Mouse (Mus musculus) gastrocnemius, postnatal 10 days (tissue): ENCODE measurements around the gene Bsx. TPM values are rescaled to one million over a fixed set of nuclear protein-coding genes. Genes with fewer than 3 reads are reported as not detected.
A peak's percentile ranks its signal among the peaks of the same experiment; 100 is the strongest.

Experiments
- DNase-seq: peaks from one replicate; pipeline ENCODE4 v3.0.0; 2021; ENCODE audit warnings: mixed read lengths
- long read RNA-seq, 2 experiments: library from polyadenylated mRNA; stranded (forward); transcript quantifications; one replicate each; pipeline ENCODE4 v2.0.0; 2021
- total RNA-seq, 2 experiments: library from RNA; stranded (reverse); gene quantifications; 2 replicates each; pipeline ENCODE4 v1.2.3; 2021

Bsx gene
- total RNA-seq: not detected
- long read RNA-seq, experiment 1: 0 reads
- long read RNA-seq, experiment 2: 0 reads

- peak; percentile 66 for DNase-seq
Measured at GRCm38 (mm10) chr9:40873556-40874470, at the start of gene Bsx. Gene Bsx (plus strand): TSS chr9:40874127.

GRCm38 (mm10) chr9:40825601-40826000 lies 48.3 kb upstream of the Bsx start:
- no peak for DNase-seq

- no peak for DNase-seq
Measured at GRCm38 (mm10) chr9:40827366-40827765, 46.6 kb upstream of the Bsx start.

- DNase-seq: peak; percentile 85
Measured at GRCm38 (mm10) chr9:40834569-40834968, 39.4 kb upstream of the Bsx start.

GRCm38 (mm10) chr9:40836681-40837080 lies 37.2 kb upstream of the Bsx start:
- no peak for DNase-seq

GRCm38 (mm10) chr9:40839662-40840061 lies 34.3 kb upstream of the Bsx start:
- no peak for DNase-seq

GRCm38 (mm10) chr9:40851515-40851914 lies 22.4 kb upstream of the Bsx start:
- DNase-seq: no peak

- DNase-seq: no peak
Measured at GRCm38 (mm10) chr9:40858461-40859160, 15.3 kb upstream of the Bsx start.

- DNase-seq: no peak
Measured at GRCm38 (mm10) chr9:40859196-40859595, 14.7 kb upstream of the Bsx start.

GRCm38 (mm10) chr9:40870331-40870730 lies 3.6 kb upstream of the Bsx start:
- DNase-seq: no peak

GRCm38 (mm10) chr9:40871369-40872155 lies 2.4 kb upstream of the Bsx start:
- no peak for DNase-seq

- DNase-seq: no peak
Measured at GRCm38 (mm10) chr9:40872156-40872478, 1.8 kb upstream of the Bsx start.

GRCm38 (mm10) chr9:40874961-40875360 lies 1.0 kb downstream of the Bsx start:
- DNase-seq: no peak

- no peak for DNase-seq
Measured at GRCm38 (mm10) chr9:40875431-40875830, 1.5 kb downstream of the Bsx start.

- DNase-seq: no peak
Measured at GRCm38 (mm10) chr9:40876164-40876563, 2.2 kb downstream of the Bsx start.

- DNase-seq: no peak
Measured at GRCm38 (mm10) chr9:40876693-40877092, 2.8 kb downstream of the Bsx start.

- no peak for DNase-seq
Measured at GRCm38 (mm10) chr9:40877146-40877880, 3.4 kb downstream of the Bsx start.

- no peak for DNase-seq
Measured at GRCm38 (mm10) chr9:40877881-40878235, 3.9 kb downstream of the Bsx start.

GRCm38 (mm10) chr9:40878291-40878945 lies 4.5 kb downstream of the Bsx start:
- no peak for DNase-seq

- DNase-seq: no peak
Measured at GRCm38 (mm10) chr9:40878998-40879397, 5.1 kb downstream of the Bsx start.

- no peak for DNase-seq
Measured at GRCm38 (mm10) chr9:40885669-40886068, 11.7 kb downstream of the Bsx start.

GRCm38 (mm10) chr9:40889389-40889788 lies 15.5 kb downstream of the Bsx start:
- no peak for DNase-seq
